Mouse (Mus musculus): ENCODE measurements at regions not wholly inside any gene's neighbourhood (a gene's known extent, or its start where the extent isn't known, plus 50 kb on each side); places are given as distances from the start of the nearest gene placed in this dataset.

DNA sequence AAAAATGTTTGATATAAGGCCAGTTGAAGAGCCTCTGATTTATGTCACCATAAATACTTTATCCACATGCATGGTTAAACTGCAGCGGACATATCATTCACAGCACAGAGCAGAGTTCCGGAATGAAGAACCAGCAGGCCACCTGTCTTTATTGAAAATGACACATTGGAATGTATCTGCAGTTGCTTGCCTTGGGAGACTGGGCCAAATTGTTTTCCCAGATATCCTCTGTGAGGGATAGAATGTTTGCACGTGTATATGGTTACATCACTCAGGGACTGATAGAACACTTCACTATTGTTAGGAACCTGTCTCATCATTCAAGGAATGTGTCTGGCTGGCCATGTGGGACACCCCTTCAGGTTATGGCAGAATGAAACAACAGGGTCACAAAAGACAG lies 585.3 kb upstream of the Adgrl2 start:
- Histone ChIP-seq H3K9me3 (replicated peaks; ENCODE audit: low read length) (no peaks in the 10 kb centered on the region), H3K27ac (no peak overlapping the region), H3K9ac (ENCODE audit: low read depth, low read length) (no peak overlapping the region), H3K4me1 (replicated peaks; ENCODE audit: insufficient read depth, low read length) (no peaks in the 10 kb centered on the region), H3K36me3 (ENCODE audit: insufficient read depth, low read length) (no peaks in the 10 kb centered on the region), H3K4me2 (ENCODE audit: low read length) (no peak overlapping the region), H3K4me3 (replicated peaks; ENCODE audit: low read depth, low read length) (no peak overlapping the region), H3K27me3 (ENCODE audit: insufficient read depth, low read length) (no peaks in the 10 kb centered on the region)
- no peak for TF ChIP-seq CTCF (IDR thresholded peaks at IDR 0.05; ENCODE audit: low read depth)
- DNase-seq (ENCODE audit: low spot score) (no peak), ATAC-seq (replicated peaks; ENCODE audit: low FRiP score, low read depth) (no peak)
- WGBS: 67% methylated on average over 3 of the region's 3 CpGs

DNA sequence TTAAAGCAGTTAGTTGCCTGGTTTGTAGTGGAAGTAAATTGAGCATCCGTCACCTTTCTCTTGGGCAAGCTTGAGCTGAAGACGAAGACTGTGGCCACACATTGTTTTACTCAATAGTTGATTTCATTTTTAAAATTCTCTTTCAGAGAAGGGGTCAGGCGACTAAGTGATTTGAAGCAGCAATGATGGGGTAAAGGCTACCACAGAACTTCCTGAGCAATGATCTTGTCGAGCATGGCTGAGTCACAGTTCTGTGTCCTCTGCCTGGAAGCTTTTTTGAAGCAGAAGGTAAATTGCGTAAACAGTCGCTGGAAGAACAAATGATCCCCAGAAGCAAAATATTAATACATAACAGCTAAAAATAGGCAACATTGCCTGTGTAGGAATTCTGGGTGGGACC lies 576.5 kb upstream of the Adgrl2 start:
- DNase-seq (ENCODE audit: low spot score): no peak
- Histone ChIP-seq H3K4me2 (ENCODE audit: low read length) (no peak overlapping the region), H3K36me3 (ENCODE audit: insufficient read depth, low read length) (no peaks in the 10 kb centered on the region), H3K4me1 (replicated peaks; ENCODE audit: insufficient read depth, low read length) (no peaks in the 10 kb centered on the region), H3K27ac (no peak overlapping the region), H3K4me3 (replicated peaks; ENCODE audit: low read depth, low read length) (no peak overlapping the region), H3K9me3 (replicated peaks; ENCODE audit: low read length) (no peaks in the 10 kb centered on the region), H3K9ac (ENCODE audit: low read depth, low read length) (no peak overlapping the region), H3K27me3 (ENCODE audit: insufficient read depth, low read length) (no peaks in the 10 kb centered on the region)
- no peak for ATAC-seq (replicated peaks; ENCODE audit: low FRiP score, low read depth)
- 88% methylated on average over 6 of the region's 6 CpGs for WGBS
- no peak for TF ChIP-seq CTCF (IDR thresholded peaks at IDR 0.05; ENCODE audit: low read depth)

GRCm38 (mm10) chr3:149550231-149550951 lies 560.0 kb upstream of the Adgrl2 start:
- Histone ChIP-seq H3K9me3 (replicated peaks; ENCODE audit: low read length) (no peaks in the 10 kb centered on the region), H3K9ac (ENCODE audit: low read depth, low read length) (no peak overlapping the region), H3K36me3 (ENCODE audit: insufficient read depth, low read length) (no peaks in the 10 kb centered on the region), H3K27ac (no peak overlapping the region), H3K4me3 (replicated peaks; ENCODE audit: low read depth, low read length) (no peak overlapping the region), H3K27me3 (ENCODE audit: insufficient read depth, low read length) (no peaks in the 10 kb centered on the region), H3K4me1 (replicated peaks; ENCODE audit: insufficient read depth, low read length) (no peaks in the 10 kb centered on the region), H3K4me2 (ENCODE audit: low read length) (no peak overlapping the region)
- DNase-seq (ENCODE audit: low spot score) (no peak), ATAC-seq (replicated peaks; ENCODE audit: low FRiP score, low read depth) (no peak)
- TF ChIP-seq CTCF (IDR thresholded peaks at IDR 0.05; ENCODE audit: low read depth): no peak
- 87% methylated on average over 9 of the region's 9 CpGs for WGBS

DNA sequence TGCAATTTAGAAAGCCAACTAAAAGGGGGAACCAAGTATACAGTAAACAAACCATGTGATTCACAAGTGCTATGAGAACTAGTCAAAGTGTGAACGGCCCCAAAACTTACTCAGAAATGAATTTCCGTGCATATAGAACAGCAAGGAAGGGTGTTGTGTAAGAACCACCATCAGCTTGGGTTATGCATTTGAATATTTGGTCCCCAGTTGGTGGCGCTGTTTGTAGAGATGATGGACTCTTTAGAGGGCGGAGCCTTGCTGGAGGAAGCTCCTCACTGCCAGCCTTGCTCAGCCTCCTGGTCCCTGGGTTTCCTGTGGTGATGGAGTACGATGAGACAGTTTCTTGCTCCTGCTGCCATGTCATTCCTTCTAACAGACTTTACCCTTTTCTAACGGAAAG lies 556.7 kb upstream of the Adgrl2 start:
- Histone ChIP-seq H3K4me3 (replicated peaks; ENCODE audit: low read depth, low read length) (no peak overlapping the region), H3K36me3 (ENCODE audit: insufficient read depth, low read length) (no peaks in the 10 kb centered on the region), H3K27ac (no peak overlapping the region), H3K9ac (ENCODE audit: low read depth, low read length) (no peak overlapping the region), H3K27me3 (ENCODE audit: insufficient read depth, low read length) (no peaks in the 10 kb centered on the region), H3K9me3 (replicated peaks; ENCODE audit: low read length) (no peaks in the 10 kb centered on the region), H3K4me2 (ENCODE audit: low read length) (no peak overlapping the region), H3K4me1 (replicated peaks; ENCODE audit: insufficient read depth, low read length) (no peaks in the 10 kb centered on the region)
- ATAC-seq (replicated peaks; ENCODE audit: low FRiP score, low read depth) (no peak), DNase-seq (ENCODE audit: low spot score) (peak; percentile 15)
- peak; percentile 41 for TF ChIP-seq CTCF (IDR thresholded peaks at IDR 0.05; ENCODE audit: low read depth)
- WGBS: 77% methylated on average over 6 of the region's 6 CpGs

DNA sequence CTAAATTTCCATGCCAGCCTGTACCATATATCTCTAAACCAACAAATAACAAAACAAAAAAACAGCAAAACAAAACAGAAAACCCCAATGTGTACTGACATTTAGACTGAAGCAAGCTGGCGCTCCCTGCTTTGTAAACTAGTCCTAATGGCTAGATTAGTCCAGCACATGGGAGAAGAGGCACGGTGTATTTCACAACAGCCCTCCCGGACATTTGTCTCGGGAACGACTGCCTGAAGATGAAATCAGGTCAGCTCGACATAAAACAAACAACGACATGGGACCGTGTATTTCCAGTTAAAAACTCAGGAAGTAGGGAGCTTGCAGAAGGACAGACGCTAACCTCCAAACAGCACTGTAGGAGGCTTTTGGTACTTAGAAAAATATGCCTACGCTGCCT lies 555.9 kb upstream of the Adgrl2 start:
- no peak for TF ChIP-seq CTCF (IDR thresholded peaks at IDR 0.05; ENCODE audit: low read depth)
- H3K27ac ChIP-seq: no peak overlapping the region
- H3K36me3 ChIP-seq (ENCODE audit: insufficient read depth, low read length): no peaks in the 10 kb centered on the region
- H3K4me3 ChIP-seq (replicated peaks; ENCODE audit: low read depth, low read length): no peak overlapping the region
- DNase-seq (ENCODE audit: low spot score) (no peak), ATAC-seq (replicated peaks; ENCODE audit: low FRiP score, low read depth) (no peak)
- H3K9ac ChIP-seq (ENCODE audit: low read depth, low read length): no peak overlapping the region
- H3K4me1 ChIP-seq (replicated peaks; ENCODE audit: insufficient read depth, low read length): no peaks in the 10 kb centered on the region
- 54% methylated on average over 10 of the region's 10 CpGs for WGBS
- H3K9me3 ChIP-seq (replicated peaks; ENCODE audit: low read length): no peaks in the 10 kb centered on the region
- no peaks in the 10 kb centered on the region for H3K27me3 ChIP-seq (ENCODE audit: insufficient read depth, low read length)
- H3K4me2 ChIP-seq (ENCODE audit: low read length): no peak overlapping the region

DNA sequence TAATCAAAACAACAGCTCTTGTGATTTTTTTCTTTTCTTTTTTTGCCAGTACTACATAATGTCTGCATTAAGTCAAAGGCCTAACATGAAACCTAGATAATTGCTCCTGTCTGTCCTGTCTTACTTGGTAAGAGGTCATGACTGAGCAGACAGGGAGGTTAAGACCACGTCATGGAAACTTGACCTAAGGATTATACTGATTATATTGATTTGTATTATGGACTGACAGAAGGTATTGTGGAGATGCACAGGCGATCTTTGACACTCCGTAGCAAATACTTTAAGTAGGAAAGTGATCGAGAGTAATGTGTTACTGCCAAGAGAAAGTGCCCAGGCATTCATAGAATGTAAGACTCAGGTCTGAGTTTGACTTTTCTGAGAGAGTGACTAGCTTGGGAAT lies 543.8 kb upstream of the Adgrl2 start:
- Histone ChIP-seq H3K4me1 (replicated peaks; ENCODE audit: insufficient read depth, low read length) (no peaks in the 10 kb centered on the region), H3K4me2 (ENCODE audit: low read length) (no peak overlapping the region), H3K36me3 (ENCODE audit: insufficient read depth, low read length) (no peaks in the 10 kb centered on the region), H3K9ac (ENCODE audit: low read depth, low read length) (no peak overlapping the region), H3K9me3 (replicated peaks; ENCODE audit: low read length) (no peaks in the 10 kb centered on the region), H3K27me3 (ENCODE audit: insufficient read depth, low read length) (no peaks in the 10 kb centered on the region), H3K4me3 (replicated peaks; ENCODE audit: low read depth, low read length) (no peak overlapping the region), H3K27ac (no peak overlapping the region)
- WGBS: 79% methylated on average over 4 of the region's 4 CpGs
- DNase-seq (ENCODE audit: low spot score) (no peak), ATAC-seq (replicated peaks; ENCODE audit: low FRiP score, low read depth) (no peak)
- no peak for TF ChIP-seq CTCF (IDR thresholded peaks at IDR 0.05; ENCODE audit: low read depth)

Data from kidney, postnatal 0 days (tissue).